Mouse (Mus musculus): ENCODE results near the gene Epb41l1. TPM values are rescaled to one million over a fixed set of nuclear protein-coding genes. Genes with fewer than 3 reads are reported as not detected.

Gene Epb41l1
- total and polyA plus RNA-seq, 2 experiments from 2014 or later, result 0.45 to 28.2 TPM

- Histone ChIP-seq H3K9me3 (replicated peaks; ENCODE audit: control insufficient read depth, low read length) (no peaks in the 10 kb centered on the region), H3K27me3 (ENCODE audit: control insufficient read depth, insufficient read depth, low read length) (no peaks in the 10 kb centered on the region), H3K4me1 (ENCODE audit: control insufficient read depth, insufficient read depth) (0 out of 2 replicates have a peak, but pooled peaks cover 5% of the 10 kb centered on the region), H3K4me2 (ENCODE audit: low read depth, low read length) (no peak overlapping the region), H3K9ac (replicated peaks; ENCODE audit: low read depth, low read length) (no peak overlapping the region), H3K27ac (ENCODE audit: low read depth) (no peak overlapping the region), H3K36me3 (replicated peaks; ENCODE audit: control insufficient read depth, insufficient read depth, low read length) (0 out of 2 replicates have a peak, but pooled peaks cover under 1% of the 10 kb centered on the region), H3K4me3 (ENCODE audit: low read depth, low read length) (no peak overlapping the region)
- ATAC-seq (ENCODE audit: insufficient read depth, low read depth) (no peak), DNase-seq (ENCODE audit: low spot score) (no peak)
- 74% methylated on average over 9 of the region's 9 CpGs for WGBS
- TF ChIP-seq EP300 (IDR thresholded peaks at IDR 0.05; ENCODE audit: low read depth) (no peak), CTCF (IDR thresholded peaks at IDR 0.05; ENCODE audit: low read depth) (no peak)
Observed at GRCm38 (mm10) chr2:156494465-156494864, 73.8 kb downstream of the Epb41l1 start.

DNA sequence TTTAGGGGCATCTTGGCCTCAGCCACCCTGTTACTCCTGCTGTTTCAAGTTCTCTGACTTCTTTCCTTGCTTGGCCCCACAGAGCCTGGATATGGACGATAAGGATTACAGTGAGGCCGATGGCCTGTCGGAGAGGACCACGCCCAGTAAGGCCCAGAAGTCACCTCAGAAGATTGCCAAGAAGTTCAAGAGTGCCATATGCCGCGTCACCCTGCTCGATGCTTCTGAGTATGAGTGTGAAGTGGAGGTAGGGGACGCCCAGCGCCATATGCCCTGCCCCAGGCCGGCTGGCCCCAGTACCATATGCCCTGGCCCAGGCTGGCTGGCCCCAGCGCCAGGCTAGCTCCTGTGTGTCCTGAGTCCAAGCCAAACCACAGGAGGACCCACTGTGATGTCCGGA is 74.2 kb downstream of the Epb41l1 start:
- WGBS, result 85% methylated on average over 12 of the region's 12 CpGs
- Histone ChIP-seq H3K9ac (replicated peaks; ENCODE audit: low read depth, low read length) (no peak overlapping the region), H3K27ac (ENCODE audit: low read depth) (no peak overlapping the region), H3K4me3 (ENCODE audit: low read depth, low read length) (no peak overlapping the region), H3K4me2 (ENCODE audit: low read depth, low read length) (no peak overlapping the region), H3K4me1 (ENCODE audit: control insufficient read depth, insufficient read depth) (0 out of 2 replicates have a peak, but pooled peaks cover 5% of the 10 kb centered on the region), H3K27me3 (ENCODE audit: control insufficient read depth, insufficient read depth, low read length) (no peaks in the 10 kb centered on the region), H3K36me3 (replicated peaks; ENCODE audit: control insufficient read depth, insufficient read depth, low read length) (0 out of 2 replicates have a peak, but pooled peaks cover 3% of the 10 kb centered on the region), H3K9me3 (replicated peaks; ENCODE audit: control insufficient read depth, low read length) (no peaks in the 10 kb centered on the region)
- TF ChIP-seq EP300 (IDR thresholded peaks at IDR 0.05; ENCODE audit: low read depth) (no peak), CTCF (IDR thresholded peaks at IDR 0.05; ENCODE audit: low read depth) (no peak)
- ATAC-seq (ENCODE audit: insufficient read depth, low read depth) (no peak), DNase-seq (ENCODE audit: low spot score) (no peak)

- whole genome bisulfite sequencing, result 69% methylated on average over 5 of the region's 5 CpGs
- Histone ChIP-seq H3K9me3 (replicated peaks; ENCODE audit: control insufficient read depth, low read length) (no peaks in the 10 kb centered on the region), H3K4me3 (ENCODE audit: low read depth, low read length) (no peak overlapping the region), H3K36me3 (replicated peaks; ENCODE audit: control insufficient read depth, insufficient read depth, low read length) (0 out of 2 replicates have a peak, but pooled peaks cover 3% of the 10 kb centered on the region), H3K27me3 (ENCODE audit: control insufficient read depth, insufficient read depth, low read length) (no peaks in the 10 kb centered on the region), H3K4me1 (ENCODE audit: control insufficient read depth, insufficient read depth) (no peaks in the 10 kb centered on the region), H3K27ac (ENCODE audit: low read depth) (no peak overlapping the region), H3K9ac (replicated peaks; ENCODE audit: low read depth, low read length) (no peak overlapping the region), H3K4me2 (ENCODE audit: low read depth, low read length) (no peak overlapping the region)
- no peak for TF ChIP-seq EP300 (IDR thresholded peaks at IDR 0.05; ENCODE audit: low read depth)
- no peak for TF ChIP-seq CTCF (IDR thresholded peaks at IDR 0.05; ENCODE audit: low read depth)
- DNase-seq (ENCODE audit: low spot score) (no peak), ATAC-seq (ENCODE audit: insufficient read depth, low read depth) (no peak)
Observed at GRCm38 (mm10) chr2:156496816-156497566, 76.3 kb downstream of the Epb41l1 start.

DNA sequence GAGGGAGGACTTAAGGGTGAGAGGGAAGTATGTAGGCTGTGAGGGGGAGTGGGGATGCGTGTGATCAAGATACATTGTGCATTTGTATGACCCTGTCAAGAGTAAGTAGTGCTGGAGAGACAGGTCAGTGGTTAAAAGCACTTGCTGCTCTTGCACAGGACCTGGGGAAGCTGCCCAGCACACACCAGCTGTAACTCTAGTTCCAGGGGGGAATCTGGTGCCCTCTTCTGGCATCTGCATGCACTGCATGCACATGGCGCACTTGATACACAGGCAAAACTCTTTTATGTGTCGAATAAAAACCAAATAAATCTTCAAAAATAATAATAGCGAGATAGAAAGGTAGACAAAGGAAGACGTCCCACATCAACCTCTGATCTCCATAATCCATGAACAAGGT is 77.2 kb downstream of the Epb41l1 start:
- TF ChIP-seq CTCF (IDR thresholded peaks at IDR 0.05; ENCODE audit: low read depth) (peak; percentile 66), EP300 (IDR thresholded peaks at IDR 0.05; ENCODE audit: low read depth) (no peak)
- DNase-seq (ENCODE audit: low spot score), result no peak

GRCm38 (mm10) chr2:156501025-156501424 is 80.3 kb downstream of the Epb41l1 start:
- Histone ChIP-seq H3K4me3 (ENCODE audit: low read depth, low read length) (no peak overlapping the region), H3K4me1 (ENCODE audit: control insufficient read depth, insufficient read depth) (no peaks in the 10 kb centered on the region), H3K27ac (ENCODE audit: low read depth) (no peak overlapping the region), H3K4me2 (ENCODE audit: low read depth, low read length) (no peak overlapping the region), H3K27me3 (ENCODE audit: control insufficient read depth, insufficient read depth, low read length) (no peaks in the 10 kb centered on the region), H3K9me3 (replicated peaks; ENCODE audit: control insufficient read depth, low read length) (no peaks in the 10 kb centered on the region), H3K9ac (replicated peaks; ENCODE audit: low read depth, low read length) (no peak overlapping the region), H3K36me3 (replicated peaks; ENCODE audit: control insufficient read depth, insufficient read depth, low read length) (0 out of 2 replicates have a peak, but pooled peaks cover 3% of the 10 kb centered on the region)
- TF ChIP-seq EP300 (IDR thresholded peaks at IDR 0.05; ENCODE audit: low read depth) (no peak), CTCF (IDR thresholded peaks at IDR 0.05; ENCODE audit: low read depth) (no peak)
- 96% methylated on average over 1 of the region's 1 CpGs for WGBS
- no peak for DNase-seq (ENCODE audit: low spot score)
- ATAC-seq (ENCODE audit: insufficient read depth, low read depth), result no peak

More for the DNA sequence above, 77.2 kb downstream of the Epb41l1 start:
- Histone ChIP-seq H3K27me3 (ENCODE audit: control insufficient read depth, insufficient read depth, low read length) (no peaks in the 10 kb centered on the region), H3K4me2 (ENCODE audit: low read depth, low read length) (no peak overlapping the region), H3K36me3 (replicated peaks; ENCODE audit: control insufficient read depth, insufficient read depth, low read length) (0 out of 2 replicates have a peak, but pooled peaks cover 3% of the 10 kb centered on the region), H3K27ac (ENCODE audit: low read depth) (no peak overlapping the region), H3K4me1 (ENCODE audit: control insufficient read depth, insufficient read depth) (no peaks in the 10 kb centered on the region), H3K9me3 (replicated peaks; ENCODE audit: control insufficient read depth, low read length) (no peaks in the 10 kb centered on the region), H3K4me3 (ENCODE audit: low read depth, low read length) (no peak overlapping the region), H3K9ac (replicated peaks; ENCODE audit: low read depth, low read length) (no peak overlapping the region)
- ATAC-seq (ENCODE audit: insufficient read depth, low read depth), result no peak
- WGBS, result 61% methylated on average over 5 of the region's 5 CpGs
